Mouse (Mus musculus) layer of hippocampus, adult 9-10 months (tissue): Measurements from ENCODE around the gene Trpv2.

Experiments
- DNase-seq: peaks from one replicate; pipeline ENCODE4 v3.0.0; 2022; ENCODE audit warnings: low spot score

Gene Trpv2

GRCm38 (mm10) chr11:62604123-62604706, 29.9 kb downstream of the Trpv2 start:
- DNase-seq, result no peak

GRCm38 (mm10) chr11:62604886-62605618, 30.8 kb downstream of the Trpv2 start:
- no peak for DNase-seq

GRCm38 (mm10) chr11:62605619-62606298, 31.5 kb downstream of the Trpv2 start:
- DNase-seq, result no peak

GRCm38 (mm10) chr11:62606299-62607169, 32.2 kb downstream of the Trpv2 start:
- no peak for DNase-seq

- no peak for DNase-seq
These were observed 33.1 kb downstream of the Trpv2 start for GRCm38 (mm10) chr11:62607170-62607951.

- DNase-seq, result no peak
These were observed 33.6 kb downstream of the Trpv2 start for GRCm38 (mm10) chr11:62607952-62608201.

- DNase-seq, result no peak
These were observed 34.8 kb downstream of the Trpv2 start for GRCm38 (mm10) chr11:62608826-62609675.

- no peak for DNase-seq
These were observed 36.0 kb downstream of the Trpv2 start for GRCm38 (mm10) chr11:62610304-62610703.

- DNase-seq, result no peak
These were observed 38.3 kb downstream of the Trpv2 start for GRCm38 (mm10) chr11:62612604-62613003.

- DNase-seq, result peak; percentile 93
These were observed 39.5 kb downstream of the Trpv2 start for GRCm38 (mm10) chr11:62613657-62614365.

GRCm38 (mm10) chr11:62614876-62615410, 40.7 kb downstream of the Trpv2 start:
- no peak for DNase-seq

GRCm38 (mm10) chr11:62615456-62615855, 41.2 kb downstream of the Trpv2 start:
- no peak for DNase-seq

- no peak for DNase-seq
These were observed 46.8 kb downstream of the Trpv2 start for GRCm38 (mm10) chr11:62621079-62621478.

- DNase-seq, result no peak
These were observed 47.4 kb downstream of the Trpv2 start for GRCm38 (mm10) chr11:62621586-62622283.

GRCm38 (mm10) chr11:62622850-62623249, 48.6 kb downstream of the Trpv2 start:
- no peak for DNase-seq

GRCm38 (mm10) chr11:62624341-62625291, 50.3 kb downstream of the Trpv2 start:
- no peak for DNase-seq

- no peak for DNase-seq
These were observed 55.3 kb downstream of the Trpv2 start for GRCm38 (mm10) chr11:62629352-62630224.
